Mouse (Mus musculus) natural killer cell, adult 2 months (primary cell): ENCODE measurements around the gene Mtcl1.

Experiments used
- DNase-seq, 2 experiments: peaks; one replicate each; pipeline ENCODE4 v3.0.0; 2022; ENCODE audit warnings: low spot score in 2 of 2

Gene Mtcl1

GRCm38 (mm10) chr17:66409070-66409605 is 40.4 kb downstream of the Mtcl1 start:
- DNase-seq = no peak

GRCm38 (mm10) chr17:66408400-66408799 is 41.1 kb downstream of the Mtcl1 start:
- no peak for DNase-seq

- DNase-seq = no peak
Observed at GRCm38 (mm10) chr17:66407833-66408232, 41.7 kb downstream of the Mtcl1 start.

- no peak for DNase-seq
Observed at GRCm38 (mm10) chr17:66405601-66406000, 43.9 kb downstream of the Mtcl1 start.

- no peak for DNase-seq
Observed at GRCm38 (mm10) chr17:66404883-66405590, 44.5 kb downstream of the Mtcl1 start.

- DNase-seq = no peak
Observed at GRCm38 (mm10) chr17:66402791-66403470, 46.6 kb downstream of the Mtcl1 start.

- no peak for DNase-seq
Observed at GRCm38 (mm10) chr17:66401596-66402265, 47.8 kb downstream of the Mtcl1 start.

GRCm38 (mm10) chr17:66399780-66400179 is 49.8 kb downstream of the Mtcl1 start:
- DNase-seq = no peak

GRCm38 (mm10) chr17:66394571-66394970 is 55.0 kb downstream of the Mtcl1 start:
- DNase-seq = no peak

GRCm38 (mm10) chr17:66388307-66388706 is 61.2 kb downstream of the Mtcl1 start:
- no peak for DNase-seq

GRCm38 (mm10) chr17:66381338-66381737 is 68.2 kb downstream of the Mtcl1 start:
- no peak for DNase-seq

GRCm38 (mm10) chr17:66379900-66380857 is 69.4 kb downstream of the Mtcl1 start:
- no peak for DNase-seq

- no peak for DNase-seq
Observed at GRCm38 (mm10) chr17:66379308-66379707, 70.2 kb downstream of the Mtcl1 start.

- DNase-seq = no peak
Observed at GRCm38 (mm10) chr17:66378127-66378526, 71.4 kb downstream of the Mtcl1 start.

- no peak for DNase-seq
Observed at GRCm38 (mm10) chr17:66374633-66375272, 74.8 kb downstream of the Mtcl1 start.

- DNase-seq = no peak
Observed at GRCm38 (mm10) chr17:66370867-66371266, 78.7 kb downstream of the Mtcl1 start.

GRCm38 (mm10) chr17:66369777-66370176 is 79.8 kb downstream of the Mtcl1 start:
- no peak for DNase-seq

- DNase-seq = no peak
Observed at GRCm38 (mm10) chr17:66368127-66368526, 81.4 kb downstream of the Mtcl1 start.

- no peak for DNase-seq
Observed at GRCm38 (mm10) chr17:66365664-66366063, 83.9 kb downstream of the Mtcl1 start.

- DNase-seq = no peak
Observed at GRCm38 (mm10) chr17:66365293-66365642, 84.3 kb downstream of the Mtcl1 start.
